In the genomic region with DNA sequence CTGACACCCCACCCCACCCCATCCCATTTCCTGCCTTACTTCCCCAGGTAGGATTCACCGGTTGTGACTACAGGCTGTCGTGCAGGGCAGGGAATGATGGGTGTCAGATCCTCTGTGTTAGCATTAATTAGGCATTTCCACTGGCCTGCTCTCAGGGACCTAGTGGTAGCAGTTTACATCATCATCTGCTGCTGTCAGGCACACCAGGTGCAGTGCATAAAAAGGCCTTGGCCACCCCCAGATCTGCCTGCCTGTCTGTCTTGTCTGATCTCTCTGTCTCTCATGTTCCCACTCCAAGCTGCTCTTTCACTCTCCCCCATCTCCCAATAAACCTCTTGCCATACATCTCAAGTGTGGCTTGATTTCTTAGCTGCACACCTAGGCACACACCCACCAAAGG, we compare ENCODE assay signal across 16 mouse cellular contexts.
"Had no signal": no experiment of that assay in that cellular context is flagged by ENCODE, and none has a peak within 500 bp of the region (broad histone marks: within the 10 kb centered on the region; RNA-seq: fewer than 3 reads in every experiment).

No protein-coding gene starts in this region.

- ATAC-seq: liver, embryonic 12.5 days had no signal

- H3K27me3 ChIP-seq: limb, embryonic 15.5 days; liver, embryonic 12.5 days; neural tube, embryonic 12.5 days had no signal

- H3K9ac ChIP-seq: limb, embryonic 15.5 days; liver, embryonic 12.5 days; lung, embryonic 14.5 days; neural tube, embryonic 12.5 days had no signal

- H3K4me1 ChIP-seq: limb, embryonic 15.5 days had no signal

- H3K9me3 ChIP-seq: limb, embryonic 15.5 days; liver, embryonic 12.5 days; neural tube, embryonic 12.5 days had no signal

- H3K4me3 ChIP-seq: limb, embryonic 15.5 days; liver, embryonic 12.5 days; myocyte; neural tube, embryonic 12.5 days had no signal

- H3K4me2 ChIP-seq: limb, embryonic 15.5 days; liver, embryonic 12.5 days; lung, embryonic 14.5 days; midbrain, embryonic 11.5 days; neural tube, embryonic 12.5 days had no signal

- DNase-seq: kidney, adult 11 months; kidney, adult 9 months; kidney, postnatal 36 days; lung, embryonic 14.5 days; lung, postnatal 10 days; lung, postnatal 4 days; retina, postnatal 1 day; right cerebral cortex, postnatal 14 days; thymus, postnatal 4 days had no signal

- H3K27ac ChIP-seq: kidney, postnatal 0 days; limb, embryonic 15.5 days; liver, embryonic 12.5 days; neural tube, embryonic 12.5 days; stomach, postnatal 0 days had no signal

- H3K36me3 ChIP-seq: limb, embryonic 15.5 days; liver, embryonic 12.5 days had no signal
